Mouse (Mus musculus): Measurements from ENCODE around the gene Smad6. TPM values are rescaled to one million over a fixed set of nuclear protein-coding genes. Genes with fewer than 3 reads are reported as not detected.

Gene Smad6
- total RNA-seq (2023; ENCODE audit: inconsistent age): not detected in 4 replicates

GRCm38 (mm10) chr9:64021853-64022561, at the start of gene Smad6:
Gene Smad6, minus strand, starts transcription at chr9:64022059.

Other genes with a start within 250 kb of the Smad6 start
- gene Lctl, start 95.1 kb upstream of the Smad6 start, total RNA-seq (2023; ENCODE audit: inconsistent age): not detected in 4 replicates
- gene Zwilch, start 151.0 kb upstream of the Smad6 start, total RNA-seq (2023; ENCODE audit: inconsistent age): 4.7 to 7.7 TPM (median 6.5 TPM) in 4 replicates
- 1,782 to 1,851 TPM (median 1,806 TPM) in 4 replicates for gene Rpl4, start 151.3 kb upstream of the Smad6 start, total RNA-seq (2023; ENCODE audit: inconsistent age)
- gene Snapc5, start 157.2 kb upstream of the Smad6 start, total RNA-seq (2023; ENCODE audit: inconsistent age): 19.6 to 22.9 TPM (median 22.0 TPM) in 4 replicates
- 1.2 to 2.1 TPM (median 1.7 TPM) in 4 replicates for gene Uchl4, start 213.1 kb upstream of the Smad6 start, total RNA-seq (2023; ENCODE audit: inconsistent age)
- gene Map2k1, start 231.6 kb upstream of the Smad6 start, total RNA-seq (2023; ENCODE audit: inconsistent age): 138 to 152 TPM (median 143 TPM) in 4 replicates